Mouse (Mus musculus): ENCODE measurements at regions not wholly inside any gene's neighbourhood (a gene's known extent, or its start where the extent isn't known, plus 50 kb on each side); places are given as distances from the start of the nearest gene placed in this dataset.

- DNase-seq: no peak
- intact Hi-C loops (cut with DNase I): no loop called here
- Histone ChIP-seq H3K27ac (no peak overlapping the region), H3K4me3 (no peak overlapping the region)
- no peak for TF ChIP-seq CTCF (IDR thresholded peaks at IDR 0.05)
Observed at GRCm38 (mm10) chr14:36328258-36328891, 233.7 kb downstream of the 4930474N05Rik start.

DNA sequence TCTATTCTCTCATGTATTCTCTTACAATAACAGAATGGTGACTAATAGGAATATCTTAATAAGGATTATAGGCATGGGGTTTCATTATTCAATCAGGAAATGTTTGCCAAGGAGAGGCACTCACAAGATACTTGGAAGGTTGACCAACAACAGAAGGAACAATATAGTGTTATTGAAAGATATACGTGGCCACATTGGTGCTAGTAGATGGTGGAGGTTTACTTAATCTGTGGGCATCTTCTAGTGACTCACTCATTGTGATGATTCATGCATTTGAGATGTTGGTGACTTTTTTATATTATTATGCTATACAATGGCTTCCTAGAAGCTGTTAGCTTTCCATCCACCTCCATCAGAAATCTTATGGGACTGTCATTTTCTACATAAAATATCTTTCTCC, 246.1 kb downstream of the 4930474N05Rik start:
- TF ChIP-seq CTCF (IDR thresholded peaks at IDR 0.05): no peak
- Histone ChIP-seq H3K27ac (no peak overlapping the region), H3K4me3 (no peak overlapping the region)
- intact Hi-C loops (cut with DNase I): no loop called here
- no peak for DNase-seq
